Mouse (Mus musculus) small intestine, adult 2 months (tissue): ENCODE measurements around the gene Zfp345.
"Not testable (repeated sequence)": the region's sequence is repeated elsewhere in the genome, so short reads cannot be mapped to it uniquely, and the experiment has no call there.

Source experiments
- CTCF ChIP-seq: fragments of 200-500 bp; IDR thresholded peaks from 2 replicates; pipeline ENCODE4 v1.5.1; 2012; ENCODE audit warnings: low read depth, mild to moderate bottlenecking, control low read depth, inconsistent platforms, low read length, moderate library complexity, mixed read lengths; ENCODE audit not compliant: insufficient replicate concordance, insufficient read length; ENCODE audit errors: extremely low read depth
- POLR2A ChIP-seq: fragments of 200-500 bp; IDR thresholded peaks from 2 replicates; pipeline ENCODE4 v1.6.1; 2012; ENCODE audit warnings: low read depth, mild to moderate bottlenecking, control low read depth, inconsistent platforms, low read length, moderate library complexity

GRCm38 (mm10) chr2:150439084-150439483, 45.8 kb downstream of the Zfp345 start:
- not testable (repeated sequence) for TF ChIP-seq POLR2A, CTCF
